Mouse (Mus musculus) lung, postnatal 0 days (tissue): ENCODE results near the gene Olfr1385. TPM values are rescaled to one million over a fixed set of nuclear protein-coding genes. Genes with fewer than 3 reads are reported as not detected.
"Not testable (repeated sequence)": the region's sequence is repeated elsewhere in the genome, so short reads cannot be mapped to it uniquely, and the experiment has no call there.

ENCODE experiments used
- ATAC-seq: fragments of 200-750 bp; cut with Nextera tagmentation; 2 replicates; pipeline ENCODE4 v1.8.0; 2017; ENCODE audit warnings: moderate library complexity
- DNase-seq: peaks from one replicate; pipeline ENCODE4 v3.0.0-alpha.2; 2016; ENCODE audit warnings: low spot score
- H3K27ac ChIP-seq: fragments of 300-500 bp; sonication (generic); 2 replicates; pipeline ENCODE4 v1.5.1; 2014; ENCODE audit warnings: antibody characterized with exemption, mild to moderate bottlenecking, low read length, mixed read lengths
- H3K27me3 ChIP-seq: fragments of 300-500 bp; sonication (generic); replicated peaks from 2 replicates; pipeline ENCODE4 v1.6.1; 2014; ENCODE audit warnings: low read length, mixed read lengths; ENCODE audit not compliant: insufficient read depth
- H3K36me3 ChIP-seq: fragments of 300-500 bp; sonication (generic); 2 replicates; pipeline ENCODE4 v1.6.1; 2014; ENCODE audit warnings: low read length, mixed read lengths; ENCODE audit not compliant: insufficient read depth
- H3K4me1 ChIP-seq: fragments of 300-500 bp; sonication (generic); 2 replicates; pipeline ENCODE4 v1.6.1; 2014; ENCODE audit warnings: antibody characterized with exemption, low read depth, low read length, mixed read lengths; ENCODE audit not compliant: insufficient read depth
- H3K4me2 ChIP-seq: fragments of 300-500 bp; sonication (generic); replicated peaks from 2 replicates; pipeline ENCODE4 v1.6.1; 2014; ENCODE audit warnings: low read depth, mild to moderate bottlenecking, low read length, moderate library complexity, mixed read lengths
- H3K4me3 ChIP-seq: fragments of 300-500 bp; sonication (generic); 2 replicates; pipeline ENCODE4 v1.5.1; 2014; ENCODE audit warnings: low read depth, low read length
- H3K9ac ChIP-seq: fragments of 300-500 bp; sonication (generic); replicated peaks from 2 replicates; pipeline ENCODE4 v1.6.1; 2014; ENCODE audit warnings: low read depth, mild to moderate bottlenecking
- H3K9me3 ChIP-seq: fragments of 300-500 bp; sonication (generic); 2 replicates; pipeline ENCODE4 v1.6.1; 2016; ENCODE audit warnings: low read length, mixed read lengths
- CTCF ChIP-seq: IDR thresholded peaks from 2 replicates; pipeline ENCODE4 v1.5.1; 2016; ENCODE audit warnings: antibody characterized with exemption, mild to moderate bottlenecking
- EP300 ChIP-seq: IDR thresholded peaks from 2 replicates; pipeline ENCODE4 v1.6.1; 2016; ENCODE audit warnings: antibody characterized with exemption, mild to moderate bottlenecking, control low read depth
- WGBS: fragments of 180-500 bp; shearing (Covaris S2); extraction: QIAGEN DNeasy Blood & Tissue Kit; methylation state at CpG from one replicate; pipeline ENCODE4 v1.1.7; 2014; 5-methylcytosine and 5-hydroxymethylcytosine counted together
- polyA plus RNA-seq: library from polyadenylated mRNA; unstranded; fragments of >200 nt; fragmentation: Nextera tagmentation; extraction: Ambion mirVana; gene quantifications from 2 replicates; pipeline ENCODE4 v1.2.1, GENCODE M21; 2015

The Olfr1385 gene
- polyA plus RNA-seq, 1 experiment from 2014 or later: not detected

DNA sequence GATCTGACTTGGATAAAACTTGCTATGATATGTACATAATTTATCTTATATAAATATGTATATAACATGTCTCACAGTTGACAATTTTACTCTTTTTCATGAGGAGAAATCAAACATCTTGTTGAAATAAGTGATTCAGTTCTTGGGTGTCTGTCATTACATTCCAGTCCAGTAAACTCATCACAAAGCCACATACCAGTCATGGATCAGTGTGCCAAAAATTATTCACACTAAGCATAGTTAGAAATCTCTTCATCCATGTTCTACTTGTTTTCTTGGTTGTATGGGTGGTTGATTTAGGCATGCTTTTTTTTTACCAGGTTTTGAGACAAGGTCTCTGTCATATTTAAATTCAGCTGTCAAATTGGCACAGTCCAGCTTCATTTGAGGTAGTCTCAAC, 43.9 kb downstream of the Olfr1385 start:
- Histone ChIP-seq H3K4me3 (no peak overlapping the region), H3K9me3 (no peaks in the 10 kb centered on the region), H3K4me1 (no peaks in the 10 kb centered on the region), H3K9ac (no peak overlapping the region), H3K36me3 (no peaks in the 10 kb centered on the region), H3K27ac (no peak overlapping the region), H3K4me2 (no peak overlapping the region), H3K27me3 (no peaks in the 10 kb centered on the region)
- ATAC-seq (no peak), DNase-seq (no peak)
- no peak for TF ChIP-seq EP300
- no peak for TF ChIP-seq CTCF

DNA sequence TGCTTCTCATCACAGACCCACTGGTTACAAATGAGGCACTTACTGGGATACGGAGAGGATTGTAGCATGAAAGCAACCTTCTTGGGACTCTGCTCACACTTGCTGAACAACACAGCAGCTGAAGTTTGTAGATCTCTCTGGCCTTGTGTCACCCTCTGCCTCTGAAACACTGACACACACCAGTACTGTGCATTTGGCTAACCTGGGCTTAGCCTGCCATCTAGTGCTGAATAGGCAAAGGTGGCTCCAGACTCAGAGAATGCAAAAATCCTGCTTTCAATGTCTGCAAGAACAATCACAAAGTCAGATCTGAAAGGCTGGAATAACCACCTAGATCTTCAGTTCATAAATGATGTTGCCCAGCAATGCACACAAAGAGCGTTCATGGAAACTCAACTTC, 47.8 kb downstream of the Olfr1385 start:
- not testable (repeated sequence) for H3K9me3 ChIP-seq, H3K27me3 ChIP-seq, H3K9ac ChIP-seq, H3K4me2 ChIP-seq, ATAC-seq, DNase-seq, H3K27ac ChIP-seq, H3K36me3 ChIP-seq, H3K4me1 ChIP-seq, H3K4me3 ChIP-seq
- WGBS: 96% methylated on average over 2 of the region's 2 CpGs

DNA sequence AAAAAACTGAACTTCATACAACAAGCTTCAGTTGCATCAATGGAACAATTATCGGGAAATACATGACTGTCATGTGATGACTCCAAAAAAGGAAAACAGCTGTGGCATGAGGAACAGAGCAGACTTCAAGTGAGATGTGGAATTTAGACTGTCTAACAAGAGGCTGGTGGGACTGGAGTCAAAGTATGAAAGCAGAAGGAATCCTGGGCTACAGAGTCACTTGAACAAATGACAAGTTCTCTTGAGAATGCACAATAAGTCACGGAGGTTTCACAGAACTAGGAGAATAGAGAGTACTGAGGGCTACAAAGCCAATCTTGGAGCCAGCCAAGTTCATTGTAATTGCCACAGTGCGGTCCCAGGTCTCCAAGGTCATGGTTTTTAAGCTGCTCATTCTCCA, 54.3 kb downstream of the Olfr1385 start, which contains the start of gene Olfr1381:
Gene Olfr1381 (plus strand): TSS at position 301 of the 400 bp plus-strand sequence.
- not testable (repeated sequence) for ATAC-seq, H3K27ac ChIP-seq, H3K27me3 ChIP-seq, H3K9me3 ChIP-seq, H3K4me2 ChIP-seq, DNase-seq, H3K36me3 ChIP-seq, H3K9ac ChIP-seq, H3K4me1 ChIP-seq, H3K4me3 ChIP-seq
- 68% methylated on average over 3 of the region's 3 CpGs for WGBS

Other genes with a start within 250 kb of the Olfr1385 start
- gene Mgat1, start 244.9 kb upstream of the Olfr1385 start, polyA plus RNA-seq: 90.2 and 94.5 TPM in 2 replicates
- not detected in 2 replicates for gene Olfr1393, start 210.8 kb upstream of the Olfr1385 start, polyA plus RNA-seq
- 0.05 TPM in 1 of 2 replicates, not detected in the other for gene Olfr1392, start 203.8 kb upstream of the Olfr1385 start, polyA plus RNA-seq
- gene Olfr10, start 184.3 kb upstream of the Olfr1385 start, polyA plus RNA-seq: not detected in 2 replicates
- not detected in 2 replicates for gene Olfr1391, start 166.3 kb upstream of the Olfr1385 start, polyA plus RNA-seq
- gene Olfr1390, start 153.9 kb upstream of the Olfr1385 start, polyA plus RNA-seq: not detected in 2 replicates
- gene Olfr1389, start 66.0 kb upstream of the Olfr1385 start, polyA plus RNA-seq: not detected in 2 replicates
- gene Olfr1388, start 52.4 kb upstream of the Olfr1385 start, polyA plus RNA-seq: not detected in 2 replicates
- gene Olfr1387, start 33.7 kb upstream of the Olfr1385 start, polyA plus RNA-seq: not detected in 2 replicates
- gene Olfr1386, start 24.0 kb upstream of the Olfr1385 start, polyA plus RNA-seq: not detected in 2 replicates
- not detected in 2 replicates for gene Olfr1384, start 17.7 kb downstream of the Olfr1385 start, polyA plus RNA-seq
- gene Olfr1383, start 30.6 kb downstream of the Olfr1385 start, polyA plus RNA-seq: not detected in 2 replicates
- not detected in 2 replicates for gene Olfr1382, start 39.2 kb downstream of the Olfr1385 start, polyA plus RNA-seq
- gene Olfr1381, start 54.4 kb downstream of the Olfr1385 start, polyA plus RNA-seq: not detected in 2 replicates
- not detected in 2 replicates for gene Olfr1380, start 67.8 kb downstream of the Olfr1385 start, polyA plus RNA-seq
- 9.7 and 9.8 TPM in 2 replicates for gene Flt4, start 120.2 kb downstream of the Olfr1385 start, polyA plus RNA-seq
- 261 and 341 TPM in 2 replicates for gene Scgb3a1, start 174.5 kb downstream of the Olfr1385 start, polyA plus RNA-seq
- 36.0 and 40.6 TPM in 2 replicates for gene Cnot6, start 223.7 kb downstream of the Olfr1385 start, polyA plus RNA-seq